Mouse (Mus musculus) cerebellum, postnatal 25 days (tissue): Measurements from ENCODE around the gene Chn2.

ENCODE experiments used
- DNase-seq, 2 experiments: peaks; one replicate each; pipeline ENCODE4 v3.0.0; 2021; ENCODE audit warnings: mixed read lengths in 2 of 2

The Chn2 gene

DNA sequence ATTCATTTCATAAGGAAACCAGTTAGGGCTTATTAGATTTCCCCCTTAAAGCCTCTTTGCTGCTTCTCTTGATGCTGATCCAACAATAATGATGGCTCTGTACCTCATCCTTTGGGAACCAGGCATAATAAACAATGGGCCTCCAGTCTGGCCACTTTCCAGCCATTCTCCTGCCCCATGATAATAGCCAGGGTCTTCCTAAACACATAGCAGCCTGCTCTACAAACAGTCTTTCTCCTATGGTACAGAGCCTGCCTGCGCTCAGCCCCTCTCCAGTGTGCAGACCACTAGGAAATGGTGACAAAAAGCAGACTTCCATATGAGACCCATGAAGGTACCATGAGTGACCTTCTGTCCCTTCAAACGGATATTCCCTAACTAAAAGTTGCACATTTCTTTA lies 260.1 kb downstream of the Chn2 start:
- DNase-seq, result no peak

DNA sequence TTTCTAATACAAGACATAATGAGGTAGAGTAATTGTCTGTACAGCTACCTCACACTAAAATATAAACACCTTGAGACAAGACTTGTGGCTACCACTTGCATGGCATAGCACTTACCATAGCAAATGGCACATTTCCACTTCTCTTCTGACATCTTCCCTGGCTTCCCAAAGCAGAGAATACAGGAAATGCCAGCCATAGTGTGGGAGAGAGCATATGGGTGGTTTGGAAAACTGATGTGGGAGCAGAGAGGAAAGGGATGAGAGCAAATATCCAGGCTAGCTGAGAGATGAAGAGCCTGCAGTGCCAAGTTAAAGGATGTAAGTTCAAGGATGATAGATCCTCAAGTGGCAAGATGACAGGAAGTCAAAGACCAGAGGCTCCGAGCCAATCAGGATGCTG lies 266.4 kb downstream of the Chn2 start:
- DNase-seq, result no peak

DNA sequence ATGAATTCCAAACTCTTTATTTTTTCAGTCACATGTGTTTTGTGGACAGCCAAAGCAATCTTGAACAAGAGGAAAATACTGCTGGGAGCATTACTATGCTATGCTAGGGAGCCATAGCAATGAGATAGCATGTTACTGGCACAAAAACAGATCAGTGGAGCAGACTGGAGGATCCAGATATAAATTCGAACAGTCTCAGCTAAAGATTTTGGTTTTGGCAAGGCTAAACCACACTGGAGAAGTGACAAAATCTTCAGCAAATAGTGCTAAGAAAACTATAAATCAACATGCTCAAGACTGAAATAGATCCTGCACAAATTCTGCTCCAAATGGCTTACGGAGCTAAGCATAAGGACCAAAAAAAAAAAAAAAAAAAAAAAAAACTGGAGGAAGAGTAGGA lies 273.7 kb downstream of the Chn2 start:
- DNase-seq, result no peak

DNA sequence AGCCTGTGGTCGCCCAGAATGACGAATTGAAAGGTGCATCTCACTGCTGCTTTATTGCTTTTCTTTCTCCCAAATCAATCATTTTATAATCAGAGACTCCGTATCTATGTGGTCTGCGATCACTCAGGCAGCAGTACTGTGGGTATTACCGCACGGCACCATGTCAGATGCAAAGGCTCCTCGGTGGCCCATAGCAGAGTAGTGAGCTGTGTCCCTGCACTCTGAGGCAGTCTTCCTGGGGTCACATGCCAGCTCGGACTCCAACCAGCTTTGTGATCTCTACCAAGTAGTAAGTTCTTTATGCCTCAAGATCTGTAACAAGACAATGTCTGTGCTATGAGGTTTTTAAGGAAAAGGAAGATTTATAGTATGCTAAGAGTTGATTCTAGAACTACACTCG lies 279.3 kb downstream of the Chn2 start:
- DNase-seq, result no peak

DNA sequence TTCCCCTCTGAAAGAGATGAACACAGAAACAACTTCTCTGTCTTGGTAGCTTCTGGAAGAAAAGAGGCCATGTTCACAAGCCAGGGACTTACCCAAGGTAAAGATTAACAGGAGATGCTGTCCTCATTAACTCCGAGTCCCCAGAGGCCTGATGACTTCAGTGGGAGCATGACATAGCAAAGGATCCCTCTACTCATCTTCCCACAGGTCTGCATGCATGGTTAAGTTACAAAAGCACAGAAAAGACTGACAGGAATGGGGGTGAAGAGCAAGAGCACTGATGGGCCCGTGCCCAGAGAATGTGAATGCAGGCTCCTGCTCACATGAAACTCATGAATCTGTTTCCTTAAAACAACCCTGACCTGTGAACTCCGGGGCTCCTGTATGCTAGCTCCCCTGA lies 279.8 kb downstream of the Chn2 start:
- no peak for DNase-seq

DNA sequence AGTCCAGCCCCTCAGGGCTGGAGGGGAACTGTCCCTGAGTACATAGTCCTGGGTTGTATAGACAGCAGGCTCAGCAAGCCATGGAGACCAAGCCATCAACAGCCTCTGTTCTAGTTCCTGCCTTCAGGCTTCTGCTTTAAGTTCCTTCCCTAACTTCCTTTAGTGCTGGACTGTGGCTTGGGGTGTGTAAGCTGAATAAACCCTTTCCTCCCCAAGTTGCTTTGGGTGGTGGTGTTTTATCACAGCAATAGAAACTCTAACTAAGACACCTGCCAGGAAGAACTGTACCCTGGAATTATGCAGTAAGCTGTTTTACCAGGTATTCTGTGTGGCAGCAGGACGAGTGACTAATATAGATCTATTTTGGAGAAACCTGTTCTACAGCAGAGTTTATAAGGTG lies 280.9 kb downstream of the Chn2 start:
- DNase-seq, result no peak

DNA sequence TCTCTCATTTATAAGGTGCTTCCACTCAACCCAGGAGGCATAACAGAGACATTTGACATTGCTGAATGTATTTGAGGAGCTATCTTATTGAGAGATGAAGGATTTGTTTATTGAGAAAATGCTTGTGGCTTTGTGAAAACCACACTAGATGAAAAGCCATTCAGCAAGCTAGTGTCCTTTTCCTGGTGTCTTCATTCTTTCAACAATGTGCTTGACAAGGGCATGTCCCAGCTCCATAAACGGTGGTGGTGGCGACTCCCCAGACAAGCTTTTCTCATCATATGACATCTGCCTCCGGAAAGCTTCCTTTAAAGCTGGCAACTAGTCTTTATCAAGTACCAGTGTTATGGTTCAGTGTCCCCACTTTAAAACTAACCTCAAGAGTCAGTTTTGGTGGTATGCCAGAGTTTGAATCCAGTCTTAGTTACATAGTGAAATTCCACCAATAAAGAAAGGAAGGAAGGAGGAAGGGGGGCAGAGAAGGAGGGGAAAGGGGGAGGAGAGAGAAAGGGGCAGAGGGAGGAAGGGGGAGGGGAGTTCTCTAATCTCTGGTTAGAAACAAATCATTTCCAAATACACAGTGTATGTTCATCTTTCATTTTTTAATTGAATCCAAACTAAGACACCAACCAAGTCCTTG lies 286.0 kb downstream of the Chn2 start, which contains the start of gene Prr15:
Gene Prr15 (plus strand): TSS at position 590 of the 640 bp plus-strand sequence.
- DNase-seq, result no peak

DNA sequence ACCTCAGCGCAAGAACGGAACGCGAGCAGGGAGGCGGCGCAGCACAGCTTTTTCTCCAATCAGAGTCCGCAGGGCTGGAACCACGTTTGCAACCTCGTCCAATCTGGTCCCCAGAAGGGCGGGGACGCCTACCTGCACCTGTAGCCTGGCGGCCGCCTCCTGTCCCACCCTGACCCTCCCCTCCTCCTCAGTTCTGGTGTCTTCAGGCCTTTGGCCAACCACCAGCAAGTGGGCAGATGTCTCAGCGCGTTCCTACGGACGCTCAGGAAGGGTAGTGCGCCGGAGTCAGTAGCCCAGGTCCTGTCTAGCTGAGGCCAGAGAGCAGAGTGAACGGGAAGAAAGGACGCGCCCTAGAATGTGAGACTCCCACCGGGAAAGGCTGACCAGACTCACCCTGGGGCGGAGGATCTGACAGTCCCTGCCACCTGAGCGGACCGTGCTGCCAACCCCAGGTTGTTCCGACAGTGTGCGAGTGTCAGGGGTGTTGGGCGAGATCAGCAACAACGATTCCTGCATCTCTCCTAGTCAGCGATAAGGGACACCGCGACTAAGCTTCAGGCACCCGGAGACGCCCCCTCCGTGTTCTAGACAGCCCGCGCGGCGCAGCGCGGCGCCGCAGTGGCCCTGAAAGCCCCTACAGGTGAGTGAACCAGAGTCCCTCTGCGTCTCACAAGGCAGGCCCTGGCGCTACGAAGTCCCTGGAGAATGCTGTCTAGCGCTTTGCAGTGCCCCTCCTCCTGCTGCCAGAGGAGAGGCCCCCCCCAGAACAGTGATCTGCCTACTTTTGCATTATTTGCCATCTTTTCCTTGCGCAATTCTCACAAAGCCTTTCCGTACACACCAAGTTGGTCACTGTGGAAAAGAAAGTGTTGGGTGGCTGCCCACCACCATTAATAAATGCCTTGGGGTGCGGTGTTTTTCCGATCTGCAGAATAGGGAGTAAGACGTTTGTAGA lies 287.6 kb downstream of the Chn2 start:
- peak; percentile 73 to 84 for DNase-seq

DNA sequence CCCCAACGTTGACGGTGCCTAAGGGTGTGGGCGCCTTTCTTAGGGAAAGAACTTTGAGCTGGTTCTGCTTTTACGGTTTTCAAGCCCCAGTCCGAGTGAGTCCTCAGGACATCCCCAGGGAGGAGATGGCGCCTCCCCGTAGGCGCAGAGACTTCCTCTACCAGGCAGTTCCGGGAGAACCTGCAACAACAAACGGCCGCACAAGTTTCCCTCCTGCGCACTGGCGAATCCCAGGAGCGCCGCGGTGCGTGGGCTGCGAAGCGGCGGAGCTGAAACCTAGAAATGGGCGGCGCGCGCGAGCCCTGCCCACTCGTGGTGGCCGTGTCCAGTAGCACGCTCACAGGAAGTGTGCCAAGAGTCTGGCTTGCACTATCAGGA lies 288.3 kb downstream of the Chn2 start:
- peak; percentile 73 to 85 for DNase-seq

DNA sequence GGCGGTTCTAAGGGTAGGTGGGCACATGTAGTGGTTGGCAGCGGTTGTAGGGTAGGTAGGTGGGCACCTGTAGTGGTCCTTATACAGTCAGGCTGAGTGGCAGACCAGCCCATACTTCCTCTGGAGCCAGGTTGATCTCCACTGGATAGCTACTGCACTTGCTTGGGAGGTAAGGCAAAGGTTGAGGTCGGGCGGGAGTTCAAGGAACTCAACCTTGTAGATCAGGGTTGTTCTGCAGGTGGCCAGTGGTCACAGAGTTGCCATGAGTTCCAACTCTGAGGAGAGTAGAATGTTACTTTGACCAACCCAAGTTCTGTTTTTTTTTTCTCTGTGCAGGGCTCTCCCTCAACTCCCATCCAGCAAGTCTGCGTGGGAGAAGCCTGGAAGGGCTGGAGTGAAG lies 289.4 kb downstream of the Chn2 start:
- no peak for DNase-seq

DNA sequence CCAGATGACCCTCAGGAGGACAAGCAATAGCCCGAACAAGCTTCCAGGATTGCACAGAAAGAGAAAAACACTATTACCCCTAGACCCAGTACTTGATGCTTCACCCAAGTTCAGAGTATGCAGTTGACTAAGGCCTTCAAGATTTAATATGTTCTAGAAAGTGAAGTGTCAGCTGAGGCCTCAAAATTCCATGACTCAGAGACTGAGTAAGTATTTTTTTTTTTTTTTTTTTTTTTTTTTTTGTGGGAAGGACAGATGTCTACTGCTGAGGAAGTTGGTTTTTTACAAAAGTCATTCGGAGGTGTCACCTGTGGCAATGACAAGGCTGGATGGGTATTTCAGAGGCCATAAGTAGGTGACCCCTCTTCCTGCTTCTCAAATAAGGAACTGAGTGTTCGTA lies 290.2 kb downstream of the Chn2 start:
- no peak for DNase-seq

DNA sequence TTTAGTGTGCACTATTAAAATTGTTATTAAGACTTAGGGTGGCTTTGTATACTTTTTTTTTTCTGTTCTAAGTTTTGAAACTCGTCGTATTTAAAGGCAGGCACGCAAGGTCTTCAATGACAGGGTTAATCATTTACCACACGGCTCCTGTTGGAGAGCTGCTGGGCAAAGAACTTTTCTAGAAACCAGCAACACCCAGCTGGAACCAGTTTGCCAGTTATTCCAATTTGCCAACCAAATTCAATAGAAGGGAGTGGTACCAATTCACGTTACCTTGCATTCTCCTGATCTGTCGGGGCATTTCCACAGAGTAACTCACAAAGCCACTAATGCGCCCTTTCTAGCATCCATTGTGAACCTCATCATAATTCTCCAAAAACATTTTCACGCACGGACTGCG lies 290.8 kb downstream of the Chn2 start:
- no peak for DNase-seq

DNA sequence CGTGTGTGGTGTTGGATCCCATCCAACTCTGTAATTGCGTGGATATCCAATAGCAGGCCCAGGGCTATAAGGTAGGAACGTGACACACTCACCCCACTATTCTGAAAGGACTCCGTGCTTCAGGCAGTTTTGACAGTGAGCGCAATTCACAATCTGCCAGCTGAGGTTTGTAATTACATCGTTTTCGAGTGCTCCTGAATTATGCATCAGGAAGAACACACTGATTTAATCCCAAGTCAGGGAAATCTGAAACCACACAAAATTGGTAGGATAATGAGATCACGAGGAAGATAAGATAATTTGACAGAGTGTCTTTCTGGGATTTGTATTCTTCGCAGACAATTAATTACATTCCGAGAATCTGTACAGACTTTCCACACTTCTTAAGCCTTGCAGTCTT lies 292.4 kb downstream of the Chn2 start:
- DNase-seq, result no peak

DNA sequence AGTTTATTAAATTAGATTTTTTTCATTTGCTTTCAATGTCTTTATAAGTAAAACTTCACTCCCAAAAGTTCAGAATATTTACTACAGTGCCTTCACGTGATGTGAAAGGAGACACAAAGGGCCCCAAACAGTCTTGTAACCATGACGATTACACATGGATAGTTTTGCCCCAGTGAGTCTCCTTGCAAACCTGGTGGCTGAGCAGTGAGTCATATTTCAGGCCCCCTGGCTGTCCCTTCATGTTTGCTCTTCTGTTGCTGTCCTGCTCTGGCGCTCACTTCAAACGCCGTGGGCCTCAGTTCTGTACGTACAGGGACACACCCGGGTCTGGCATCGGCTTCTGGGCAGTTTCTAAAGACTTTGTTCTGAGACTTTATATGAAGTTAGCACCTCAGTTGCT lies 292.8 kb downstream of the Chn2 start:
- no peak for DNase-seq

DNA sequence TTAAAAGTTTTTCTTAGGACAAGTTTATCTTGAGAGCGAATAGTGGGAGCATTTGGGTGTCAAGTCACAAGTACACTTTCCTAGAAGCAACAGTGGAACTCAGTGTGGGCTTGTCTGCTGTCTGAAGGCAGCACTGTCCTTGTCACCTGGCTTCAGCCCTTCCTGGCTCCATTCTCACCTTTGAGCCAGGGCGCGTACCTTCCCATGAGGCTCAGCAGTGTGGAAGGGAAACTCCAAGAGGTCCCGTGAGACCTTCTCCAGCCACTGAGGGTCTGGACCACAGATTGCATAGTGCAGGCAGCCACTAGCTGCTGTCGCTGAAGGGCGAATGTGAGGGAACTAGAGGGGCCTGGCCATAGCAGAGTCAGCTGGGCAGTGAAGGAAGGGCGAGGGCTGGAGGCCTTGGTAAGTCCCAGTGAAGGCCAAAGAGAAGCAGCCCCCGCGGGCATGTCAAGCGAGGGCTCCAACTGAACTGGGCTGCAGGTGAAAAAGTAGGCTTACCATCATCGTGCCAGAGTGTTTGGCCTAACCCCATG lies 293.8 kb downstream of the Chn2 start:
- DNase-seq, result peak in 1 of 2 experiments; percentile 36

DNA sequence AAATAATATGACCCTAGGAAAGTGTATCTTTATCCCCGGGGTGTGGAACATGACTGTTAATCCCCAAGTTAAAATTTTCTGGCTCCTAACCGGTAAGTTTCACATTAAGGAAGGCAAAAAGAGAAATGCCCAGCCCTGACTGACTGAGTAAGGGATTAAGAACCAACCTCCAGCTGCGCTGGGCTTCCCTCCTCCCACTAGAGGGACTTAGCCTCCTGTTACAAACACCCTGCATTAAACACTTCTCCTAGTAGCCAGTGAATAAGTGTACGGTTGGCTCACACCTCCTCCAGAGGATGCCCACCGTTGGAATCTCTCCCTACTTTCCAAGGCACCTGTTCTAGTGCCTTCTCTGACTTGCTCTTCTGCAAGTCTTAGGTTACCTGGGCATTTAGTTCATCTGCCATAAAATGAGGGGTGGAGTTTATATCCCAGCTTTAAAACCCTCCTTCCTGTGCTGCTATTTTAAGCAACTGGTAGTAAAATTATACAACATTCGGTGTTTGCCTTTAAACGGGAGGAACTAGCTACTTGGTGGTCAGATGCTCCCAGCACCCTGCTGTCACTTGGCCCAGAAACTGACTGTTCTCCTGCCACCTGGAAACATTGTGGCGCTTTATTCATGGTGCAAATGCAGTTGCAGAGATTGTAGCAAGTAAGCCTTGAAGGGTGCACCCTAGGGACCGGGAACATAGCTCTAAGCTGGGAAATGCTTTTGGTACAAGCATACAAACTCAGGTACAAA lies 294.5 kb downstream of the Chn2 start:
- DNase-seq, result peak; percentile 87 to 88

DNA sequence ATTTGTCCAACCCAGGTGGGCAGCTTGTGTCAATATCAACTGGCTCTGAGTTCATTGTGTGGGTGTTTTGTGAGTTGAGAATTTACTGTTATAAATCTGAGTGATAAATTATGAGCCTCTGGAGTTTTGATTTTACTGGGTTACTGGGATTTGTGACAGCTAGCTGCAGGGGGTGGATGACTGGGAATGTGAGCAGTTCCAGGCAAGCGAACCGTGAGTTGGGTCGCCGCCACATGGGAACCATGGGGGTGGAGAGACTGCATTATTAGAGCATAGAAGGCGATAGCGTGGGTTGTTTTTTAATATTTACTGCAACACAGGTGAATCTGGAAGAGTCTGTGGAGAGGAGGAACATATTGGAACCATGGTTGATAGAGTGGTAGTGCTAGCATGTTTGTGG lies 298.0 kb downstream of the Chn2 start:
- peak; percentile 83 to 89 for DNase-seq

DNA sequence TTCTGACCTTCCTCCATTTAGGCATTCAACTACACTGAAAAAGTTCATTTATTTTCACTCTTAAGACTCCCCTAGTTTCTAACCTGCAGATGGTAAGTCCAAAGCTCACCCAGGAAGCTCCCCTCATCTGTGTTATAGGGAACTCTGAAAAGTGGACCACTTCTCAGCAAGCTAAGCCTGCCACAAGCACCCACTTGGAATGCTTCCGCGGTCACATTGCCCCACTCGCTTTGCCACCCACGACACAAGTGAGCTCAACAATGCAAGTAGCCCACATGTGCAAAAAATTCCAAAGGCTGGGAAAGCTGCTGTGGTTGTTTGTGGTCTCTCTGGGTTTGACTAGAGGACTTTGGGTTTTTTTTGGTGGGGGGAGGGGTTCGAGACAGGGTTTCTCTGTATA lies 301.8 kb downstream of the Chn2 start:
- no peak for DNase-seq

DNA sequence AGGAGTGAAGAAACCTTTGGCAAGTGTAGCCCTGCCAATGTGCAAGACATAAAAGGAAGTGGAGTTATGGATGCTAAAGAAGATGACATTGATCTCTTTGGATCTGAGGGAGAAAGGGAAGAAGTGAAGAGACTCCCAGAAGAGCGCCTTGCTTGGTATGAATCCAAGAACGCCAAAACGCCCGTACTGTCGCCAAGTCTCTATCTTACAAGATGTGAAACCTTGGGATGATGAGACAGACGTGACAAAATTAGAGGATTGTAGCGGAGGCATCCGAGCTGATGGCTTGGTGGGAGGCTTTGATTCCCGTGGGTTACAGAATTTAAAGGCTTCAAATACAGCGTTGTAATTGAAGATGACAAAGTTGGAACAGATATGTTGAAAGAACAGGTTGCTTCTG lies 302.9 kb downstream of the Chn2 start:
- no peak for DNase-seq
